Mouse (Mus musculus) lung, adult 2 months (tissue): ENCODE results near the gene Ppp1r3c. TPM values are rescaled to one million over a fixed set of nuclear protein-coding genes. Genes with fewer than 3 reads are reported as not detected.

Experiments
- DNase-seq: peaks from one replicate; pipeline ENCODE4 v3.0.0; 2022
- H3K4me1 ChIP-seq: fragments of 200-500 bp; 2 replicates; pipeline ENCODE4 v1.6.1; 2011; ENCODE audit warnings: low read length; ENCODE audit not compliant: control insufficient read depth, insufficient read depth
- H3K4me3 ChIP-seq: fragments of 200-500 bp; replicated peaks from 2 replicates; pipeline ENCODE3; 2011; ENCODE audit warnings: low read depth, mild to moderate bottlenecking, control low read depth, low read length; ENCODE audit errors: extremely low read depth
- CTCF ChIP-seq: fragments of 200-500 bp; IDR thresholded peaks from 2 replicates; pipeline ENCODE4 v1.5.1; 2011; ENCODE audit warnings: mild to moderate bottlenecking, low read length, control low read depth; ENCODE audit not compliant: insufficient read depth
- POLR2A ChIP-seq: fragments of 200-500 bp; IDR thresholded peaks from 2 replicates; pipeline ENCODE4 v1.6.1; 2011; ENCODE audit warnings: low read depth, mild to moderate bottlenecking, control low read depth, low read length, borderline replicate concordance; ENCODE audit errors: extremely low read depth
- WGBS: fragments of 180-500 bp; shearing (Covaris S2); methylation state at CpG from one replicate; pipeline ENCODE4 v1.1.7; 2018; 5-methylcytosine and 5-hydroxymethylcytosine counted together
- polyA plus RNA-seq: library from polyadenylated mRNA; depleted of rRNA; stranded (reverse); fragments of >200 nt; gene quantifications from 2 replicates; pipeline ENCODE4 v1.2.3, GENCODE M21; 2012

Gene Ppp1r3c
- polyA plus RNA-seq, 1 experiment: 9.8 TPM

- 56% methylated on average over 8 of the region's 8 CpGs for WGBS
- Histone ChIP-seq H3K4me3 (no peak overlapping the region), H3K4me1 (no peaks in the 10 kb centered on the region)
- DNase-seq: no peak
- TF ChIP-seq CTCF (no peak), POLR2A (no peak)
These were observed 15.3 kb downstream of the Ppp1r3c start for GRCm38 (mm10) chr19:36721139-36721538.

- 63% methylated on average over 7 of the region's 7 CpGs for WGBS
- no peak overlapping the region for H3K4me3 ChIP-seq
- TF ChIP-seq POLR2A (no peak), CTCF (no peak)
- H3K4me1 ChIP-seq: no peaks in the 10 kb centered on the region
- no peak for DNase-seq
These were observed 20.2 kb downstream of the Ppp1r3c start for GRCm38 (mm10) chr19:36716221-36716620.

DNA sequence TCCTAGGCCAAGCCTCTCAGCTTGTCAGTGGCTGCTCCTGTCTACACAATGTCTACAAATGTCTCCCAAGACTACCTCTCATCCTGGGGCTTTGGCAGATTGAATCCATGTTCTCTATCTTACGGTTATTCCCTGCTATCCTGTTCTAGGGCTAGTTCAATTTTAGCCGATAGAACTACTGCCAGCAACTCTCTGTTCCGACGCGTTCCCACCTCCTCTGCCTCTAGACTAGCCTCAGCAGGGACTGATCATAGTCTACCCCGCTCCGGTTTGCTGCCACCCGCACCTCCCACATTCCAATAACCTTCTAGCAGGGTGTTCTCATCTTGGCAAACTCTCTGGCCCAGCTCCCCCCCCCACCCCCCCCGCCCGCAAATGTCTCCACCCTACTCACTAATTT, 20.9 kb downstream of the Ppp1r3c start:
- no peak for DNase-seq
- no peaks in the 10 kb centered on the region for H3K4me1 ChIP-seq
- WGBS: 93% methylated on average over 10 of the region's 10 CpGs
- TF ChIP-seq CTCF (no peak), POLR2A (no peak)
- H3K4me3 ChIP-seq: no peak overlapping the region

- DNase-seq: no peak
- 83% methylated on average over 1 of the region's 1 CpGs for WGBS
- no peak for TF ChIP-seq CTCF
- Histone ChIP-seq H3K4me3 (no peak overlapping the region), H3K4me1 (no peaks in the 10 kb centered on the region)
These were observed 22.0 kb downstream of the Ppp1r3c start for GRCm38 (mm10) chr19:36714492-36714891.

GRCm38 (mm10) chr19:36713092-36713491, 23.4 kb downstream of the Ppp1r3c start:
- 28% methylated on average over 13 of the region's 13 CpGs for WGBS
- Histone ChIP-seq H3K4me3 (peak overlapping the region; percentile 3), H3K4me1 (no peaks in the 10 kb centered on the region)
- DNase-seq: no peak
- TF ChIP-seq POLR2A: no peak
- TF ChIP-seq CTCF: no peak

DNA sequence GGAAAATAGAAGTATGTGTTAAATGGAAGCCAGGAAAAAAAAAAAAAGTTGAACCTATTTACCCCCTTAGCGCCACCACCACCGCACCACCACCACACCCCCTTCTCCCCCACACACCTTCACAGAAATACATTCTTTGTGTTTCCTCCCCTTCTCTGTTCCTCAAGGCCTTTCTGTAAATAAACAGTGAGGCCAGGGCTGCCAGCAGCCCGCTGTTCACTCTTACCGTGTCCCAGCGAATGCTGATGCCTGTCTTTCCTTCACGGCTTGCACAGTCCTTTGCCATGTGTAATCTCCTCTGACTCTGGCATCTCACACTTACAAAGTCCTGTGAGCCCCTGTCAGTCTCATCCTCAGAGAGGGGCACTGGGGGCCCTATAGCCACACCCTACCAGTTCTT, 30.3 kb downstream of the Ppp1r3c start:
- TF ChIP-seq POLR2A (no peak), CTCF (no peak)
- H3K4me3 ChIP-seq: no peak overlapping the region
- peaks cover 8% of the 10 kb centered on the region for H3K4me1 ChIP-seq
- 29% methylated on average over 6 of the region's 6 CpGs for WGBS
- no peak for DNase-seq

DNA sequence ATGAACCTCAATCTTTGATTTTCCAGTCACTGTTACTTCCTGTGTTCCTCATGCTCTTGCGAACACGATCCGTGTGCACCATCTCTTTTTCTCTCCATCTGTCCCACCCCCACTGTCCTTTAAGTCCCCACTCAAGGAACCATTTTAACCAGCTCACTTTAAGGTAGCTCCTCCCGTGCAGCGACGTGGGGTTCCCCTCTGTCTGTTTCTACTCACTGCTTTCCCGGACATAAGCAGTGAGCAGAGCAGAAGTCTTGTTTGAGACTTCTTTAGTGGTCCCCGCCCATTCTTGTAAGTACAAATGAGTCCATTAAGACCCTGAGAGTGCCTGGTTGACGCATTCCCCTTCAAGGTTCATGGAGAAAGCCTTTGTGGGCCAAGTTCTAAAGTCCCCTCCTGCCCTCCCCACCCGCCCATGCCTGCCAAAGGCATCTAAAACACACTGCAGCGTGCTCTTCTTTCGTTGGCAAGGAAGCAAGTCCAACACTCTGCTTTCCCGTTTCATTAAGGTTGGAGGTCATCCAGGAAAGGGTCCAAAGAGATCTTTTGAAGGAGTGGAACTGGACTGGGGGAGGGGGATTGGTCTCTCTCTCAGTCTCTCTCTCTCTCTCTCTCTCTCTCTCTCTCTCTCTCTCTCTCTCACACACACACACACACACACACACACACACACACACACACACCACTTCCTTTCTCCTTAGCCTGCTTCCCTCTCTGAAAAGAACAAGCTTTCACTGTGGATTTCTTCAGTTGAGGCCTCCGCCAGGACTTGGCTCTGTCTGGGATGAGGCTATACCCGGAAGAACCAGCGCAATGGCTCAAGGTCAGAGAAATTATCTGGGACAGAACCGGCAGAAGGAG, 30.9 kb downstream of the Ppp1r3c start:
- no peak for DNase-seq
- TF ChIP-seq CTCF (no peak), POLR2A (no peak)
- H3K4me1 ChIP-seq: peaks cover 8% of the 10 kb centered on the region
- 15% methylated on average over 17 of the region's 17 CpGs for WGBS
- H3K4me3 ChIP-seq: peak overlapping the region; percentile 36

DNA sequence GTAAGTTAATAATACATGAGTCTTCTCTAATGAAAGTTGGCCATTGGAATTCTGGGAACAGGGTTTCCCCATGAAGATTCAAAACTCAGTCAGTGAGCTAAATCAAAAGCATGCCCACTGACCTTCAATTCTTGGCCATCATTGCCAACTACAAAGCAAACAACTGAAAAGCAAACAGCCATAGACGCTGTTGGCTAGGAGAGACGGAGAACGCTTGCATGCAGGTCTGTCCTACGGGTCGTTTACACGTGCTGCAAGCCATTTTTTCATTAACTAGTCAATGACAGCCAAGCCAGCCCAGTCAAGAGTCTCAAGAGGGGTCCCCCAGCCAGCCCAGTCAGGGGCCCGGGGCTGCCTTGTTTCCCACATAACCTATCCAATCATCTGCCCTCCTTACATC, 31.7 kb downstream of the Ppp1r3c start:
- Histone ChIP-seq H3K4me3 (no peak overlapping the region), H3K4me1 (peaks cover 8% of the 10 kb centered on the region)
- WGBS: 59% methylated on average over 7 of the region's 7 CpGs
- TF ChIP-seq POLR2A (no peak), CTCF (no peak)
- DNase-seq: no peak

- 17% methylated on average over 9 of the region's 9 CpGs for WGBS
- no peak for TF ChIP-seq CTCF
- TF ChIP-seq POLR2A: no peak
- Histone ChIP-seq H3K4me3 (no peak overlapping the region), H3K4me1 (peaks cover 8% of the 10 kb centered on the region)
- no peak for DNase-seq
These were observed 34.4 kb downstream of the Ppp1r3c start for GRCm38 (mm10) chr19:36701809-36702622.
